Mouse (Mus musculus) midbrain, embryonic 10.5 days (tissue): ENCODE data around the gene Ntrk2. TPM values are rescaled to one million over a fixed set of nuclear protein-coding genes. Genes with fewer than 3 reads are reported as not detected.

Source experiments
- DNase-seq: peaks from one replicate; pipeline ENCODE4 v3.0.0-alpha.2; 2017; ENCODE audit warnings: low spot score
- H3K27ac ChIP-seq: fragments of 300-500 bp; sonication (generic); replicated peaks from 2 replicates; pipeline ENCODE4 v1.5.1; 2016; ENCODE audit warnings: mild to moderate bottlenecking
- H3K27me3 ChIP-seq: fragments of 300-500 bp; sonication (generic); 2 replicates; pipeline ENCODE4 v1.6.1; 2016; ENCODE audit warnings: low read depth, mild to moderate bottlenecking; ENCODE audit not compliant: poor library complexity, severe bottlenecking
- H3K36me3 ChIP-seq: fragments of 300-500 bp; sonication (generic); 2 replicates; pipeline ENCODE4 v1.6.1; 2016; ENCODE audit warnings: mild to moderate bottlenecking, moderate library complexity
- H3K4me1 ChIP-seq: fragments of 300-500 bp; sonication (generic); 2 replicates; pipeline ENCODE4 v1.6.1; 2016
- H3K4me3 ChIP-seq: fragments of 300-500 bp; sonication (generic); 2 replicates; pipeline ENCODE4 v1.5.1; 2016; ENCODE audit warnings: mild to moderate bottlenecking, moderate library complexity
- H3K9me3 ChIP-seq: fragments of 300-500 bp; sonication (generic); replicated peaks from 2 replicates; pipeline ENCODE4 v1.6.1; 2016; ENCODE audit warnings: mild to moderate bottlenecking
- WGBS: fragments of 180-500 bp; shearing (Covaris S2); methylation state at CpG from one replicate; pipeline ENCODE4 v1.1.7; 2016; 5-methylcytosine and 5-hydroxymethylcytosine counted together
- polyA plus RNA-seq: library from polyadenylated mRNA; unstranded; fragments of >200 nt; fragmentation: Nextera tagmentation; extraction: Ambion mirVana; gene quantifications from 2 replicates; pipeline ENCODE4 v1.2.1, GENCODE M21; 2016

The Ntrk2 gene
- polyA plus RNA-seq, 1 experiment from 2014 or later, result 14.8 TPM

GRCm38 (mm10) chr13:58933126-58933525 lies 126.8 kb downstream of the Ntrk2 start:
- no peak overlapping the region; the same call in 1 of the 2 replicates for H3K27ac ChIP-seq
- no peaks in the 10 kb centered on the region for H3K9me3 ChIP-seq
- H3K4me3 ChIP-seq, result no peak overlapping the region
- 10% methylated on average over 4 of the region's 4 CpGs for whole genome bisulfite sequencing
- peaks cover 34% of the 10 kb centered on the region for H3K4me1 ChIP-seq
- no peaks in the 10 kb centered on the region for H3K36me3 ChIP-seq
- no peak for DNase-seq
- H3K27me3 ChIP-seq, result 0 out of 2 replicates have a peak, but pooled peaks cover 9% of the 10 kb centered on the region

GRCm38 (mm10) chr13:58934576-58935110 lies 128.3 kb downstream of the Ntrk2 start:
- no peak for DNase-seq
- H3K27me3 ChIP-seq, result 0 out of 2 replicates have a peak, but pooled peaks cover 9% of the 10 kb centered on the region
- H3K36me3 ChIP-seq, result no peaks in the 10 kb centered on the region
- no peak overlapping the region for H3K4me3 ChIP-seq
- WGBS, result 90% methylated on average over 3 of the region's 3 CpGs
- H3K4me1 ChIP-seq, result peaks cover 24% of the 10 kb centered on the region
- H3K27ac ChIP-seq, result no peak overlapping the region
- no peaks in the 10 kb centered on the region for H3K9me3 ChIP-seq

GRCm38 (mm10) chr13:58935956-58936495 lies 129.7 kb downstream of the Ntrk2 start:
- no peak for DNase-seq

GRCm38 (mm10) chr13:58937884-58938283 lies 131.5 kb downstream of the Ntrk2 start:
- H3K36me3 ChIP-seq, result no peaks in the 10 kb centered on the region
- WGBS, result 90% methylated on average over 12 of the region's 12 CpGs
- H3K4me1 ChIP-seq, result peaks cover 24% of the 10 kb centered on the region
- H3K27me3 ChIP-seq, result 0 out of 2 replicates have a peak, but pooled peaks cover 9% of the 10 kb centered on the region
- no peaks in the 10 kb centered on the region for H3K9me3 ChIP-seq
- DNase-seq, result no peak
- no peak overlapping the region for H3K27ac ChIP-seq
- no peak overlapping the region for H3K4me3 ChIP-seq

More at GRCm38 (mm10) chr13:58935956-58936495, 129.7 kb downstream of the Ntrk2 start:
- Histone ChIP-seq H3K9me3 (no peaks in the 10 kb centered on the region), H3K27me3 (0 out of 2 replicates have a peak, but pooled peaks cover 9% of the 10 kb centered on the region), H3K36me3 (no peaks in the 10 kb centered on the region), H3K4me1 (peaks cover 28% of the 10 kb centered on the region), H3K4me3 (no peak overlapping the region), H3K27ac (no peak overlapping the region)
- 16% methylated on average over 8 of the region's 8 CpGs for WGBS

- no peak for DNase-seq
- Histone ChIP-seq H3K9me3 (no peaks in the 10 kb centered on the region), H3K36me3 (no peaks in the 10 kb centered on the region), H3K27me3 (0 out of 2 replicates have a peak, but pooled peaks cover 9% of the 10 kb centered on the region), H3K4me1 (peaks cover 19% of the 10 kb centered on the region), H3K4me3 (no peak overlapping the region), H3K27ac (no peak overlapping the region)
- WGBS, result 85% methylated on average over 4 of the region's 4 CpGs
Observed at GRCm38 (mm10) chr13:58938464-58938863, 132.1 kb downstream of the Ntrk2 start.

GRCm38 (mm10) chr13:58940208-58940607 lies 133.8 kb downstream of the Ntrk2 start:
- Histone ChIP-seq H3K27me3 (0 out of 2 replicates have a peak, but pooled peaks cover 6% of the 10 kb centered on the region), H3K36me3 (no peaks in the 10 kb centered on the region), H3K4me1 (peaks cover 13% of the 10 kb centered on the region), H3K4me3 (no peak overlapping the region), H3K27ac (no peak overlapping the region), H3K9me3 (no peaks in the 10 kb centered on the region)
- WGBS, result 92% methylated on average over 6 of the region's 6 CpGs
- DNase-seq, result no peak

- H3K4me3 ChIP-seq, result no peak overlapping the region
- WGBS, result 48% methylated on average over 7 of the region's 7 CpGs
- H3K27me3 ChIP-seq, result no peaks in the 10 kb centered on the region
- peaks cover 7% of the 10 kb centered on the region for H3K4me1 ChIP-seq
- H3K36me3 ChIP-seq, result no peaks in the 10 kb centered on the region
- H3K27ac ChIP-seq, result no peak overlapping the region
- no peaks in the 10 kb centered on the region for H3K9me3 ChIP-seq
- DNase-seq, result no peak
Observed at GRCm38 (mm10) chr13:58940798-58941197, 134.4 kb downstream of the Ntrk2 start.

- Histone ChIP-seq H3K27ac (no peak overlapping the region), H3K4me1 (peaks cover 18% of the 10 kb centered on the region), H3K36me3 (no peaks in the 10 kb centered on the region), H3K4me3 (no peak overlapping the region), H3K27me3 (no peaks in the 10 kb centered on the region), H3K9me3 (no peaks in the 10 kb centered on the region)
- 86% methylated on average over 6 of the region's 6 CpGs for WGBS
- DNase-seq, result no peak
Observed at GRCm38 (mm10) chr13:58945781-58946180, 139.4 kb downstream of the Ntrk2 start.

- H3K27me3 ChIP-seq, result no peaks in the 10 kb centered on the region
- H3K9me3 ChIP-seq, result no peaks in the 10 kb centered on the region
- peaks cover 14% of the 10 kb centered on the region for H3K4me1 ChIP-seq
- 93% methylated on average over 6 of the region's 6 CpGs for WGBS
- no peak overlapping the region for H3K27ac ChIP-seq
- H3K36me3 ChIP-seq, result no peaks in the 10 kb centered on the region
- no peak for DNase-seq
- H3K4me3 ChIP-seq, result no peak overlapping the region
Observed at GRCm38 (mm10) chr13:58946589-58946988, 140.2 kb downstream of the Ntrk2 start.

GRCm38 (mm10) chr13:58947056-58947455 lies 140.7 kb downstream of the Ntrk2 start:
- no peak for DNase-seq
- Histone ChIP-seq H3K27ac (no peak overlapping the region), H3K4me1 (peaks cover 14% of the 10 kb centered on the region), H3K36me3 (no peaks in the 10 kb centered on the region), H3K27me3 (no peaks in the 10 kb centered on the region), H3K4me3 (no peak overlapping the region), H3K9me3 (no peaks in the 10 kb centered on the region)
- WGBS, result 48% methylated on average over 9 of the region's 9 CpGs

GRCm38 (mm10) chr13:58954331-58954730 lies 148.0 kb downstream of the Ntrk2 start:
- 24% methylated on average over 4 of the region's 4 CpGs for WGBS
- Histone ChIP-seq H3K4me3 (no peak overlapping the region), H3K4me1 (peaks cover 22% of the 10 kb centered on the region), H3K27ac (no peak overlapping the region), H3K36me3 (no peaks in the 10 kb centered on the region), H3K27me3 (no peaks in the 10 kb centered on the region), H3K9me3 (no peaks in the 10 kb centered on the region)
- no peak for DNase-seq

GRCm38 (mm10) chr13:58954764-58955163 lies 148.4 kb downstream of the Ntrk2 start:
- Histone ChIP-seq H3K9me3 (no peaks in the 10 kb centered on the region), H3K4me3 (no peak overlapping the region), H3K27ac (no peak overlapping the region), H3K4me1 (peaks cover 22% of the 10 kb centered on the region), H3K27me3 (no peaks in the 10 kb centered on the region), H3K36me3 (no peaks in the 10 kb centered on the region)
- 9% methylated on average over 6 of the region's 6 CpGs for WGBS
- no peak for DNase-seq

- Histone ChIP-seq H3K4me3 (no peak overlapping the region), H3K36me3 (no peaks in the 10 kb centered on the region), H3K9me3 (no peaks in the 10 kb centered on the region), H3K4me1 (peaks cover 22% of the 10 kb centered on the region), H3K27ac (no peak overlapping the region), H3K27me3 (no peaks in the 10 kb centered on the region)
- WGBS, result 46% methylated on average over 8 of the region's 8 CpGs
- DNase-seq, result no peak
Observed at GRCm38 (mm10) chr13:58955237-58955777, 148.9 kb downstream of the Ntrk2 start.
